Comparison of ENCODE assay signal across 15 mouse cellular contexts in the genomic region with DNA sequence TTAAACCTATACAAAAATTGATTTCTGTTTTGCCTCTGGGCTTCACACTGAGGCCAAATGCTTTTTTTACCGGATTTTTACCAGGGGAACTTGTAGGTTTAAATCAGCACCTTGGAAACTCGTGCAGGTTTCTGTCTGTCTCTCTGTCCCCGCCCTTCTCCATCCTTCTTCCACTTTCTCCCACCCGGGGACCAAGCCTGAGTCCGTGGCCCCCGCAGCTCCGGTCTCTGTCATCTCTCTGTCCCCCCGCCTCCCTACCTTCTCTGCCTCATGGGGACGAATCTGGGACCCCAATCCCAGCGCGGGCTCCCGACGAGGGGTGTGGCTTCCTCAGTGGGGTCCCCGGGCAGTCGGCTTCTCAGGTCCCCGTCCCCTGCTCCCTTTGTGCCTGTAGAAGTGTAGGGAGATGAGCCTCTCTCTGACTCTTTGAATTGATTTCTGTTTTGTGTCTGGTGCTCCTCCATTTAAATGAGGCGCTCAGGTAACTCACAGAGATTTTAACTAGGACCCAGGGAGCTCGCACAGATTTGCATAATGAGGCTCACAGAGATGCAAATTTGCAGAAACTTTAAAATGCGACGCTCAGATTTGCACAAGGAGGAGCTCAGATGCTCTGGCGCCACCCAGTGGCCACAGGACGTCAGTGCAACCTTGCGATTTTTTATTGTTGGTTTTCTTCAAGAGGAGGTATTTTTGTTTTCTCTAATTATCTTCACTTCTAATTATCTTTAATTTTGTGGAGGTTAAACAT. TPM values are rescaled to one million over a fixed set of nuclear protein-coding genes. Genes with fewer than 3 reads are reported as not detected.
A peak's percentile ranks its signal among the peaks of the same experiment; 100 is the strongest.
DNase-seq lines count a peak whose midpoint lies in the region; ATAC-seq and TF ChIP-seq lines count a peak whose summit lies in the region.
"Not testable (repeated sequence)": the region's sequence is repeated elsewhere in the genome, so short reads cannot be mapped to it uniquely, and the experiment has no call there.
"Had no signal": no experiment of that assay in that cellular context is flagged by ENCODE, and none has a peak within 500 bp of the region (broad histone marks: within the 10 kb centered on the region; RNA-seq: fewer than 3 reads in every experiment).

No protein-coding gene starts in this region.

- not testable (repeated sequence) for H3K9ac ChIP-seq in ES-Bruce4 (ENCODE audit: low read depth, poor library complexity, severe bottlenecking); forebrain, embryonic 14.5 days (ENCODE audit: low read length)

- DNase-seq in ZHBTc4 (ENCODE audit: low read depth, low spot score) = peak; percentile 100
- DNase-seq in embryo, embryonic 11 days = peak; percentile 48
- DNase-seq in forebrain, embryonic 14.5 days (ENCODE audit: low spot score) = peak; percentile 77
- peak; percentile 75 for DNase-seq in induced T-regulatory cell, adult 2 months (ENCODE audit: low read depth)
- peak; percentile 87 for DNase-seq in mesoderm, embryonic 11.5 days (ENCODE audit: low read depth, low spot score)
- peak; percentile 72 for DNase-seq in retina, postnatal 1 day

- not testable (repeated sequence) for TF ChIP-seq EP300 in ES-Bruce4 (IDR thresholded peaks at IDR 0.05; ENCODE audit: insufficient read depth, low read depth, low read length)

- not testable (repeated sequence) for H3K27me3 ChIP-seq in ES-Bruce4 (ENCODE audit: control insufficient read depth, insufficient read depth, low read length, poor library complexity, severe bottlenecking); forebrain, embryonic 14.5 days (replicated peaks; ENCODE audit: control insufficient read depth, insufficient read depth, low read length)

- H3K9me3 ChIP-seq in ES-Bruce4 (replicated peaks; ENCODE audit: control insufficient read depth, insufficient read depth, low read length, poor library complexity, severe bottlenecking) = peaks cover 37% of the 10 kb centered on the region
- H3K9me3 ChIP-seq in forebrain, embryonic 14.5 days (replicated peaks; ENCODE audit: control insufficient read depth, low read length) = not testable (repeated sequence)

- TF ChIP-seq CTCF in ES-Bruce4 (IDR thresholded peaks at IDR 0.05; ENCODE audit: low read depth, low read length) = not testable (repeated sequence)

- TF ChIP-seq POLR2A in ES-Bruce4 (IDR thresholded peaks at IDR 0.05; ENCODE audit: insufficient read depth, low read length) = not testable (repeated sequence)

- not testable (repeated sequence) for H3K4me3 ChIP-seq in ES-Bruce4 (ENCODE audit: low read depth, low read length); forebrain, embryonic 14.5 days (ENCODE audit: low read depth, low read length)

- peaks cover 41% of the 10 kb centered on the region for H3K36me3 ChIP-seq in ES-Bruce4 (ENCODE audit: control insufficient read depth, insufficient read depth, low read length, poor library complexity, severe bottlenecking)
- H3K36me3 ChIP-seq in forebrain, embryonic 14.5 days (ENCODE audit: control insufficient read depth, insufficient read depth, low read length) = not testable (repeated sequence)

- H3K4me1 ChIP-seq in ES-Bruce4 (ENCODE audit: control insufficient read depth, insufficient read depth, low read length); forebrain, embryonic 14.5 days (ENCODE audit: control insufficient read depth, insufficient read depth, low read length): not testable (repeated sequence)

- ATAC-seq in forebrain, embryonic 14.5 days = not testable (repeated sequence)

- H3K4me2 ChIP-seq in forebrain, embryonic 14.5 days (ENCODE audit: low read length) = not testable (repeated sequence)

- 57% methylated on average over 15 of the region's 23 CpGs for WGBS in forebrain, embryonic 14.5 days

- H3K27ac ChIP-seq in ES-Bruce4 (ENCODE audit: insufficient read depth, low read length) = peak overlapping the region; percentile 64; the same call in 1 of the 2 replicates
- H3K27ac ChIP-seq in forebrain, embryonic 14.5 days (ENCODE audit: low read depth, low read length) = not testable (repeated sequence)

RNA-seq across cellular contexts. Expression of gene Gm21860, which starts 28.7 kb away (rescaled TPM):
- not detected in 2 replicates for polyA plus RNA-seq in ES-Bruce4 (2011; ENCODE audit: insufficient read depth, insufficient read length, low read depth, missing spikeins)
- not detected in 2 replicates for polyA plus RNA-seq in forebrain, embryonic 14.5 days (2014; fragmentation: Nextera tagmentation; extraction: Ambion mirVana)
- polyA plus RNA-seq: cortical plate, adult 2 months; forebrain, embryonic 13.5 days; inflammation-experienced regulatory T-cells, adult 6 months; kidney, embryonic 15.5 days; limb, embryonic 14.5 days; liver, postnatal 0 days; macrophage; myocyte had no signal

RNA-seq across cellular contexts. Expression of gene Gm47283, which starts 58.7 kb away (rescaled TPM):
- polyA plus RNA-seq in ES-Bruce4 (2011; ENCODE audit: insufficient read depth, insufficient read length, low read depth, missing spikeins) = not detected in 2 replicates
- polyA plus RNA-seq in forebrain, embryonic 14.5 days (2014; fragmentation: Nextera tagmentation; extraction: Ambion mirVana) = not detected in 2 replicates
- polyA plus RNA-seq: cortical plate, adult 2 months; forebrain, embryonic 13.5 days; inflammation-experienced regulatory T-cells, adult 6 months; kidney, embryonic 15.5 days; limb, embryonic 14.5 days; liver, postnatal 0 days; macrophage; myocyte had no signal

Comparison
In these comparisons a context has a peak if more than half of its experiments do, and no peak if none do; other contexts are left out.
1. DNase-seq: peak in every context shown above with its lines; median percentile 100 in ZHBTc4; 87 in mesoderm, embryonic 11.5 days; 77 in forebrain, embryonic 14.5 days; 75 in induced T-regulatory cell, adult 2 months; 72 in retina, postnatal 1 day; 48 in embryo, embryonic 11 days.